Mouse (Mus musculus): Measurements from ENCODE around the gene Slc25a34. TPM values are rescaled to one million over a fixed set of nuclear protein-coding genes. Genes with fewer than 3 reads are reported as not detected.
A peak's percentile ranks its signal among the peaks of the same experiment; 100 is the strongest.

Slc25a34 gene
- polyA plus RNA-seq, 1 experiment from 2014 or later, result 0.08 TPM

DNA sequence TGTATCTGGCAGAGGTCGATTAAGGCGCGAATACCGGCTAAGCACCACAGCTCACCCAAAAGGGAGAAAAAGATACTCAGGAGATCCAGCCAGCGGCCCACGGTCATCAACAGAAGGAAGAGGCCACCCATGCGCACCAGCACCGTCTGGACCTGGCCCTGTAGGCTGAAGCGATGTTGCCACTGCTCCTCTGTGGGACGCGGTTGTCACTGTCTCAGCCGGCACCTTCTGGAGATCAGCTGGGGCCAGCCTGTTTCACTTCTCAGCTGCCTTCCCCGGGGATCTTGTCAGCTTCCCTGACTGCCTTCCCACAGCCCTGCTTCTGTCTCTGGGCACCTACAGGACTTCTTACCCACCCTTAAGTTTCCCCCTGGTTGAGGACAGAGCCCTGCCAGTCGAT, 8.7 kb downstream of the Slc25a34 start:
- WGBS, result 90% methylated on average over 14 of the region's 14 CpGs
- Histone ChIP-seq H3K9me3 (ENCODE audit: control insufficient read depth, low read length) (no peaks in the 10 kb centered on the region), H3K27me3 (replicated peaks; ENCODE audit: control insufficient read depth, insufficient read depth, low read length) (no peaks in the 10 kb centered on the region), H3K4me2 (ENCODE audit: low read length) (no peak overlapping the region), H3K4me1 (replicated peaks; ENCODE audit: control insufficient read depth, insufficient read depth, low read length) (peaks cover 7% of the 10 kb centered on the region), H3K4me3 (replicated peaks; ENCODE audit: low read length) (no peak overlapping the region), H3K36me3 (ENCODE audit: control insufficient read depth, insufficient read depth) (no peaks in the 10 kb centered on the region), H3K27ac (ENCODE audit: low read length) (no peak overlapping the region), H3K9ac (replicated peaks; ENCODE audit: low read depth, low read length) (no peak overlapping the region)
- ATAC-seq, result no peak

DNA sequence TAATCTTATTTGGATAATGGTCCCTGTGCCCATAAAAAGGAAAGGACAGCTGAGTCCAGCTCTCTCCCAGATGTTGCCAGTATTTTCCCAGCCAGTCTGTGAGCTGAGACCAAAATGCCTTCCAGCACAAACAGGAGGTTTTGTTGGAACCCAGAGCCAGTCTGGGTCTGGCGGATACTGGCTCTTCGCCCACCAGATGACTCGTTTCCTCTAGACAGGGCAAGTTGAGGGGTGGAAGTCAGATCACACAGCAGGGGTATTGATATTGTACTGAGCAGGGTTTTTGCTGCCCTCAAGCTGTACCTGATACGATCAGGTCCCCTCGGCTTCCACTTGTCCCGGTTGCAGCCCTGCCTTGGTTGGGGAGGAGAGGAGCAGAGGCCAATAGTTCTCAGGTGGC, 14.1 kb downstream of the Slc25a34 start:
- no peak for ATAC-seq
- WGBS, result 77% methylated on average over 6 of the region's 6 CpGs
- Histone ChIP-seq H3K4me3 (replicated peaks; ENCODE audit: low read length) (no peak overlapping the region), H3K4me2 (ENCODE audit: low read length) (no peak overlapping the region), H3K27ac (ENCODE audit: low read length) (no peak overlapping the region), H3K4me1 (replicated peaks; ENCODE audit: control insufficient read depth, insufficient read depth, low read length) (no peaks in the 10 kb centered on the region), H3K27me3 (replicated peaks; ENCODE audit: control insufficient read depth, insufficient read depth, low read length) (no peaks in the 10 kb centered on the region), H3K9me3 (ENCODE audit: control insufficient read depth, low read length) (no peaks in the 10 kb centered on the region), H3K9ac (replicated peaks; ENCODE audit: low read depth, low read length) (no peak overlapping the region), H3K36me3 (ENCODE audit: control insufficient read depth, insufficient read depth) (no peaks in the 10 kb centered on the region)

GRCm38 (mm10) chr4:141605861-141606260, 17.8 kb downstream of the Slc25a34 start, which contains the start of gene Fblim1:
Gene Fblim1 (minus strand): TSS chr4:141606096.
- H3K27me3 ChIP-seq (replicated peaks; ENCODE audit: control insufficient read depth, insufficient read depth, low read length), result no peaks in the 10 kb centered on the region
- no peak for ATAC-seq
- 0 out of 2 replicates have a peak, but pooled peaks cover 2% of the 10 kb centered on the region for H3K4me1 ChIP-seq (replicated peaks; ENCODE audit: control insufficient read depth, insufficient read depth, low read length)
- no peak within 1 kb of the TSS for H3K4me2 ChIP-seq (ENCODE audit: low read length)
- no peaks in the 10 kb centered on the region for H3K36me3 ChIP-seq (ENCODE audit: control insufficient read depth, insufficient read depth)
- H3K9ac ChIP-seq (replicated peaks; ENCODE audit: low read depth, low read length), result no peak within 1 kb of the TSS
- WGBS, result 92% methylated on average over 11 of the region's 11 CpGs
- no peak within 1 kb of the TSS for H3K27ac ChIP-seq (ENCODE audit: low read length)
- H3K9me3 ChIP-seq (ENCODE audit: control insufficient read depth, low read length), result no peaks in the 10 kb centered on the region
- no peak within 1 kb of the TSS for H3K4me3 ChIP-seq (replicated peaks; ENCODE audit: low read length)

DNA sequence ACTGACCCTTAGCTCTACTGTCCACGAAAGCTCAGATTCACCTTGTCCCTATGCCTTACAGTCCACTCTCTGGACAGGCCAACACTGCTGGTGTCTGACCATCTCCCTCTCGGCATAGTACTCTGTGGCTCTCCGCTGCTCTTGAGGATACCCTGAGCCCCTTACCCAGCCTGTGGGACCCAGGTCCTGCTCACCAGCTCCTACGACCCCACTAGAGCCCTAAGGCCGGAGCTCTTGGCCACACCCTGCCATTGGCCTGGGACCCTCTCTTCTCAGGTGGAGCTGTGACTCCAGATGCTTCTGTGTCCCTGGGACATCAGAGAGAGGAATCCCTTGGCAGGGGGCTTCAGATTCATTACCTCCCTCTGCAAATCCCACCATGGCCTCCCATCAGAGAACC, 18.2 kb downstream of the Slc25a34 start:
- Histone ChIP-seq H3K4me1 (replicated peaks; ENCODE audit: control insufficient read depth, insufficient read depth, low read length) (0 out of 2 replicates have a peak, but pooled peaks cover 2% of the 10 kb centered on the region), H3K36me3 (ENCODE audit: control insufficient read depth, insufficient read depth) (no peaks in the 10 kb centered on the region), H3K27ac (ENCODE audit: low read length) (no peak overlapping the region), H3K4me3 (replicated peaks; ENCODE audit: low read length) (no peak overlapping the region), H3K4me2 (ENCODE audit: low read length) (no peak overlapping the region), H3K9me3 (ENCODE audit: control insufficient read depth, low read length) (no peaks in the 10 kb centered on the region), H3K9ac (replicated peaks; ENCODE audit: low read depth, low read length) (no peak overlapping the region), H3K27me3 (replicated peaks; ENCODE audit: control insufficient read depth, insufficient read depth, low read length) (no peaks in the 10 kb centered on the region; the same call in 1 of the 2 replicates)
- ATAC-seq, result no peak
- 88% methylated on average over 5 of the region's 5 CpGs for WGBS

DNA sequence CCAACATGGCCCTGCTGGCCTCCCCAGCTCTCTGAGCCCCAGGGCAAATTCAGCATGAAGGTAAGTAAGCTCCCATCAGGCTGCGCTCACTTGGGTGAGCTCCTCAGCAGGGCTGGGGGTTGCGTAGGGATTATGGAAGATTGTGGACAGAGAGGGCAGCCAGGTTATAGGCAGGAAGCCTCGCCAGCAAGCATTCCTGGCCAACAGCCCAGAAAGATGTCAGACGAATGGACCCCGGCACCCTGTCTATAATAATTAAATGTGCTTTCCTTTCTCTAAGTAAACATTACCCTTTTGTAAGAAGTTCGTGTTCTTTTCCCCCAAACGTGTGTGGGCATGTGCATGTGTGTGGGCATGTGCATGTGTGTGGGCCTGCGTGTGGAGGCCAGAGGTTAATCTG, 19.1 kb downstream of the Slc25a34 start:
- H3K36me3 ChIP-seq (ENCODE audit: control insufficient read depth, insufficient read depth), result no peaks in the 10 kb centered on the region
- H3K4me3 ChIP-seq (replicated peaks; ENCODE audit: low read length), result no peak overlapping the region
- no peak for ATAC-seq
- no peak overlapping the region for H3K4me2 ChIP-seq (ENCODE audit: low read length)
- no peaks in the 10 kb centered on the region; the same call in none of the 2 replicates for H3K27me3 ChIP-seq (replicated peaks; ENCODE audit: control insufficient read depth, insufficient read depth, low read length)
- no peak overlapping the region for H3K27ac ChIP-seq (ENCODE audit: low read length)
- peaks cover 9% of the 10 kb centered on the region; the same call in 1 of the 2 replicates for H3K4me1 ChIP-seq (replicated peaks; ENCODE audit: control insufficient read depth, insufficient read depth, low read length)
- no peak overlapping the region for H3K9ac ChIP-seq (replicated peaks; ENCODE audit: low read depth, low read length)
- 54% methylated on average over 8 of the region's 8 CpGs for WGBS
- H3K9me3 ChIP-seq (ENCODE audit: control insufficient read depth, low read length), result no peaks in the 10 kb centered on the region

- Histone ChIP-seq H3K27me3 (replicated peaks; ENCODE audit: control insufficient read depth, insufficient read depth, low read length) (peaks cover 2% of the 10 kb centered on the region), H3K27ac (ENCODE audit: low read length) (no peak overlapping the region), H3K4me3 (replicated peaks; ENCODE audit: low read length) (no peak overlapping the region), H3K36me3 (ENCODE audit: control insufficient read depth, insufficient read depth) (no peaks in the 10 kb centered on the region), H3K9me3 (ENCODE audit: control insufficient read depth, low read length) (no peaks in the 10 kb centered on the region), H3K4me1 (replicated peaks; ENCODE audit: control insufficient read depth, insufficient read depth, low read length) (peaks cover 15% of the 10 kb centered on the region), H3K4me2 (ENCODE audit: low read length) (no peak overlapping the region), H3K9ac (replicated peaks; ENCODE audit: low read depth, low read length) (no peak overlapping the region)
- no peak for ATAC-seq
- 73% methylated on average over 4 of the region's 4 CpGs for WGBS
These were observed 19.7 kb downstream of the Slc25a34 start for GRCm38 (mm10) chr4:141603921-141604320.

DNA sequence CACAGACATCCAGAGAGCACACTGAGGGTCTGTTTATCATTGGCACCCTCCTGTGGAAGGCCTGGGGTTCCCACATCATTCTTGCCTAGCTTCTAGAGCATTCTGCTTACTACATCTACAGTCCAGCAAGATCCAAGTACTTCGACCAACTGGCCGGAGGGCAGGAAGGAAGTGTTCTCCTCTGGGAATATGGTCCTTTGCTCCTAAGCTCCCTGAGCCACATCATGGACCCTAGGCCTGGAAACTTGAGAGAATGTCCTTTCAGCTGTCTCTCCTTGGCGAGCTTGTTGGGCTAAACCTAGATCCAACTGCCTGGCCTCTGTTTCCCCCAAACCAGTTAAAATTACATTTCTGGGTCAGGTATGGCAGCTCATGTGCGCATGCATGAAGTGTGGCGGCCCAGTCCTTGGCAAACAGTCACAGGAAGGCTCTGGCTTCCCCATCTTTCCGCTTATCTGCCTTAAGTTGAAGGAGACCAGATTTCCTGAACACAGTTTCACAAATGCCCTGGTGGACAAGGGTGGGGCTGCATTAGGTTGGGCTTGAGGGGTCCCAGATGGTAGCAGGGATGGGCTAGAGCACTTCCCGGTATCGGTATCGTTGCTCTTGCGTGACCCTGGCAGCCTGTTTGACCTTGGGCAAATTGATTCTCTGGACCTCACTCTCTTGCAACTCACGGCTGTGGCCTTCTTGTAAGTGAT, 20.9 kb downstream of the Slc25a34 start:
- no peak overlapping the region for H3K27ac ChIP-seq (ENCODE audit: low read length)
- H3K4me2 ChIP-seq (ENCODE audit: low read length), result no peak overlapping the region
- H3K9me3 ChIP-seq (ENCODE audit: control insufficient read depth, low read length), result no peaks in the 10 kb centered on the region
- H3K4me1 ChIP-seq (replicated peaks; ENCODE audit: control insufficient read depth, insufficient read depth, low read length), result peaks cover 24% of the 10 kb centered on the region
- H3K36me3 ChIP-seq (ENCODE audit: control insufficient read depth, insufficient read depth), result no peaks in the 10 kb centered on the region
- ATAC-seq, result no peak
- no peak overlapping the region for H3K9ac ChIP-seq (replicated peaks; ENCODE audit: low read depth, low read length)
- 93% methylated on average over 11 of the region's 11 CpGs for WGBS
- no peak overlapping the region for H3K4me3 ChIP-seq (replicated peaks; ENCODE audit: low read length)
- H3K27me3 ChIP-seq (replicated peaks; ENCODE audit: control insufficient read depth, insufficient read depth, low read length), result peaks cover 13% of the 10 kb centered on the region

DNA sequence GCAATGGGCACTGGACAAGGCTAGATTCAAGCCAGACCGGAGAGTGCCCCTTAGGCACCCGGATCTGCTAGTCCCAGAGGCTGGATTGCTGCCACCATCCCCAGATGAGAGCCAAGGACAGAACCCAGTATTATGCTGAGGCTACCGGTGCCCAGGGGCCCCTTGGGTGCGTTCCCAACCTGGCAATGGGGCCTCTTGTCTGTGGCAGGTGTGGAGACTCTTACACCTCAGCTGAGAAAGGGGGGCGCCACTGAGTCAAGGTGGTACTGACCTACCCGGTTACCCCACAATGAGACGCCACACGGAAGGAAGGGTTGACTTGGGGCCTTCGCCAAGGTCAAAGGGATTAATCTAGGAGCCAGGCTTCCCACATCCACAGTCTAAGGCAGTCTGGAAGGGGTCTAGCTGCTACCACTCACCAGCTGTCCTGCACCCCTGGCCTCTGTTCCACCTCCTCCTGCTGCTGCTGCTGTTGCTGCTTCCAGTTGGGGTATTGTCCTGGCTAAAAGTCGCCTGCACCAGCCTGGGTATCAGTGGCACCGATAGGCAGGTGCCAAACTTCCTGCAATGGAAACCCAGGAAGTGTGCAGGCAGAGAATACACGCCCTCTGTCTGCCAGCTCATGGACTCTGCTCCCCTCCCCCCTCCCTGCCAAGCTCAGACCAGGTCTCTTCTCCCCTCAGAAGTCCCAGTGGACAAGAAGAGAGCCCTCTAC, 22.3 kb downstream of the Slc25a34 start:
- H3K4me3 ChIP-seq (replicated peaks; ENCODE audit: low read length), result no peak overlapping the region
- ATAC-seq, result no peak
- H3K9me3 ChIP-seq (ENCODE audit: control insufficient read depth, low read length), result no peaks in the 10 kb centered on the region
- no peaks in the 10 kb centered on the region for H3K36me3 ChIP-seq (ENCODE audit: control insufficient read depth, insufficient read depth)
- no peak overlapping the region for H3K9ac ChIP-seq (replicated peaks; ENCODE audit: low read depth, low read length)
- H3K27me3 ChIP-seq (replicated peaks; ENCODE audit: control insufficient read depth, insufficient read depth, low read length), result peaks cover 13% of the 10 kb centered on the region
- H3K27ac ChIP-seq (ENCODE audit: low read length), result no peak overlapping the region
- peaks cover 24% of the 10 kb centered on the region for H3K4me1 ChIP-seq (replicated peaks; ENCODE audit: control insufficient read depth, insufficient read depth, low read length)
- H3K4me2 ChIP-seq (ENCODE audit: low read length), result no peak overlapping the region
- WGBS, result 63% methylated on average over 12 of the region's 12 CpGs

GRCm38 (mm10) chr4:141600364-141600763, 23.3 kb downstream of the Slc25a34 start:
- Histone ChIP-seq H3K27me3 (replicated peaks; ENCODE audit: control insufficient read depth, insufficient read depth, low read length) (peaks cover 13% of the 10 kb centered on the region), H3K4me3 (replicated peaks; ENCODE audit: low read length) (peak overlapping the region; percentile 56; the same call in 1 of the 2 replicates), H3K36me3 (ENCODE audit: control insufficient read depth, insufficient read depth) (no peaks in the 10 kb centered on the region), H3K4me1 (replicated peaks; ENCODE audit: control insufficient read depth, insufficient read depth, low read length) (peaks cover 24% of the 10 kb centered on the region), H3K9ac (replicated peaks; ENCODE audit: low read depth, low read length) (no peak overlapping the region), H3K9me3 (ENCODE audit: control insufficient read depth, low read length) (no peaks in the 10 kb centered on the region), H3K27ac (ENCODE audit: low read length) (no peak overlapping the region), H3K4me2 (ENCODE audit: low read length) (peak overlapping the region; percentile 77)
- WGBS, result 20% methylated on average over 6 of the region's 6 CpGs
- no peak for ATAC-seq

Data from forebrain, embryonic 16.5 days (tissue).